ENCODE assay signal across 8 mouse cellular contexts in genomic region chr6:39205650-39206580, GRCm38 (mm10). TPM values are rescaled to one million over a fixed set of nuclear protein-coding genes. Genes with fewer than 3 reads are reported as not detected.
DNase-seq lines count a peak whose midpoint lies in the region; ATAC-seq lines count a peak whose summit lies in the region.

No protein-coding gene starts in this region.

- peak overlapping the region; percentile 95 for H3K9ac ChIP-seq in heart, embryonic 11.5 days (ENCODE audit: low read depth, low read length)

- intact Hi-C loops in left cerebral cortex, postnatal 4 days (cut with DNase I): loop anchor here (5.0 kb wide), 1 partner anchor 141 kb away; no protein-coding TSS in a partner anchor

- H3K4me1 ChIP-seq in heart, embryonic 11.5 days (ENCODE audit: control insufficient read depth, insufficient read depth, low read length): peaks cover 6% of the 10 kb centered on the region; the same call in 1 of the 2 replicates
- H3K4me1 ChIP-seq in midbrain, embryonic 10.5 days: peaks cover 18% of the 10 kb centered on the region

- H3K36me3 ChIP-seq in heart, embryonic 11.5 days (ENCODE audit: control insufficient read depth, insufficient read depth, low read length): no peaks in the 10 kb centered on the region
- no peaks in the 10 kb centered on the region for H3K36me3 ChIP-seq in midbrain, embryonic 10.5 days

- peak overlapping the region; percentile 92 for H3K4me3 ChIP-seq in heart, embryonic 11.5 days (ENCODE audit: low read depth, low read length)
- H3K4me3 ChIP-seq in midbrain, embryonic 10.5 days: peak overlapping the region; percentile 99

- no peaks in the 10 kb centered on the region for H3K27me3 ChIP-seq in heart, embryonic 11.5 days (ENCODE audit: control insufficient read depth, insufficient read depth, low read length)
- H3K27me3 ChIP-seq in midbrain, embryonic 10.5 days (ENCODE audit: low read depth, poor library complexity, severe bottlenecking): no peaks in the 10 kb centered on the region

- no peaks in the 10 kb centered on the region for H3K9me3 ChIP-seq in heart, embryonic 11.5 days (replicated peaks; ENCODE audit: control insufficient read depth, low read length)
- H3K9me3 ChIP-seq in midbrain, embryonic 10.5 days (replicated peaks): no peaks in the 10 kb centered on the region

- peak overlapping the region; percentile 58 for H3K4me2 ChIP-seq in heart, embryonic 11.5 days

- peak; percentile 68 for DNase-seq in thymus, postnatal 14 days
- DNase-seq in thymus, postnatal 25 days: no peak
- peak; percentile 34 for DNase-seq in cerebellum, adult 9-10 months
- DNase-seq in left cerebral cortex, postnatal 4 days: peak; percentile 32
- DNase-seq in midbrain, embryonic 10.5 days (ENCODE audit: low spot score): no peak
- DNase-seq in spleen, adult 12 weeks (ENCODE audit: low spot score): peak; percentile 43
- no peak for DNase-seq in adipocyte (ENCODE audit: low spot score)

- peak; percentile 51 for ATAC-seq in heart, embryonic 11.5 days (replicated peaks; ENCODE audit: insufficient number of reproducible peaks, low FRiP score, low TSS enrichment)

- under 1% methylated on average over 102 of the region's 121 CpGs for WGBS in heart, embryonic 11.5 days (ENCODE audit: insufficient replicate concordance)
- under 1% methylated on average over 121 of the region's 121 CpGs for WGBS in midbrain, embryonic 10.5 days

- H3K27ac ChIP-seq in heart, embryonic 11.5 days (ENCODE audit: low read depth, low read length): peak overlapping the region; percentile 95
- H3K27ac ChIP-seq in midbrain, embryonic 10.5 days (replicated peaks): peak overlapping the region; percentile 99

RNA-seq across cellular contexts. Expression of gene Kdm7a, which starts 0.7 kb away (rescaled TPM):
- 5.2 and 5.8 TPM in 2 replicates for polyA plus RNA-seq in heart, embryonic 11.5 days (2014; fragmentation: Nextera tagmentation; extraction: Ambion mirVana)
- total RNA-seq in left cerebral cortex, postnatal 4 days (2021): 1 to 10 TPM; 7.6 to 9.8 TPM
- 10.4 and 12.4 TPM in 2 replicates for polyA plus RNA-seq in midbrain, embryonic 10.5 days (2016; fragmentation: Nextera tagmentation; extraction: Ambion mirVana)

Comparison
In these comparisons a context has a peak if more than half of its experiments do, and no peak if none do; other contexts are left out.
1. DNase-seq: peak in thymus, postnatal 14 days (single experiment), cerebellum, adult 9-10 months (single experiment), left cerebral cortex, postnatal 4 days (single experiment) and spleen, adult 12 weeks (single experiment); none in thymus, postnatal 25 days (single experiment), midbrain, embryonic 10.5 days (single experiment) and adipocyte (single experiment).